Mouse (Mus musculus) forebrain, embryonic 11.5 days (tissue): ENCODE measurements around the gene Invs. TPM values are rescaled to one million over a fixed set of nuclear protein-coding genes. Genes with fewer than 3 reads are reported as not detected.

Experiments used
- ATAC-seq: fragments of 200-750 bp; cut with Nextera tagmentation; replicated peaks from 2 replicates; pipeline ENCODE4 v1.8.0; 2017; ENCODE audit warnings: moderate TSS enrichment; ENCODE audit not compliant: low FRiP score
- DNase-seq: peaks from one replicate; pipeline ENCODE4 v3.0.0-alpha.2; 2017; ENCODE audit warnings: low spot score
- H3K27ac ChIP-seq: fragments of 300-500 bp; sonication (generic); 2 replicates; pipeline ENCODE4 v1.5.1; 2014; ENCODE audit warnings: low read depth, low read length
- H3K27me3 ChIP-seq: fragments of 300-500 bp; sonication (generic); 2 replicates; pipeline ENCODE4 v1.6.1; 2014; ENCODE audit warnings: mild to moderate bottlenecking, low read length, mixed read lengths; ENCODE audit not compliant: control insufficient read depth, insufficient read depth
- H3K36me3 ChIP-seq: fragments of 300-500 bp; sonication (generic); 2 replicates; pipeline ENCODE4 v1.6.1; 2014; ENCODE audit warnings: mild to moderate bottlenecking, low read length, moderate library complexity, mixed read lengths; ENCODE audit not compliant: control insufficient read depth, insufficient read depth
- H3K4me1 ChIP-seq: fragments of 300-500 bp; sonication (generic); replicated peaks from 2 replicates; pipeline ENCODE4 v1.6.1; 2014; ENCODE audit warnings: low read length, mixed read lengths; ENCODE audit not compliant: control insufficient read depth, insufficient read depth
- H3K4me2 ChIP-seq: fragments of 300-500 bp; sonication (generic); 2 replicates; pipeline ENCODE4 v1.6.1; 2014; ENCODE audit warnings: low read depth, mild to moderate bottlenecking, low read length, moderate library complexity, mixed read lengths; ENCODE audit not compliant: severe bottlenecking
- H3K4me3 ChIP-seq: fragments of 300-500 bp; sonication (generic); 2 replicates; pipeline ENCODE4 v1.5.1; 2014; ENCODE audit warnings: low read depth, low read length
- H3K9ac ChIP-seq: fragments of 300-500 bp; sonication (generic); 2 replicates; pipeline ENCODE4 v1.6.1; 2014; ENCODE audit warnings: low read length
- H3K9me3 ChIP-seq: fragments of 300-500 bp; sonication (generic); 2 replicates; pipeline ENCODE4 v1.6.1; 2016; ENCODE audit warnings: low read length, mixed read lengths; ENCODE audit not compliant: control insufficient read depth
- WGBS: fragments of 180-500 bp; shearing (Covaris S2); extraction: QIAGEN DNeasy Blood & Tissue Kit; methylation state at CpG from one replicate; pipeline ENCODE4 v1.1.7; 2014; 5-methylcytosine and 5-hydroxymethylcytosine counted together
- polyA plus RNA-seq: library from polyadenylated mRNA; unstranded; fragments of >200 nt; fragmentation: Nextera tagmentation; extraction: Ambion mirVana; gene quantifications from 2 replicates; pipeline ENCODE4 v1.2.1, GENCODE M21; 2014

Invs gene
- polyA plus RNA-seq, 1 experiment from 2014 or later: 9.8 TPM

DNA sequence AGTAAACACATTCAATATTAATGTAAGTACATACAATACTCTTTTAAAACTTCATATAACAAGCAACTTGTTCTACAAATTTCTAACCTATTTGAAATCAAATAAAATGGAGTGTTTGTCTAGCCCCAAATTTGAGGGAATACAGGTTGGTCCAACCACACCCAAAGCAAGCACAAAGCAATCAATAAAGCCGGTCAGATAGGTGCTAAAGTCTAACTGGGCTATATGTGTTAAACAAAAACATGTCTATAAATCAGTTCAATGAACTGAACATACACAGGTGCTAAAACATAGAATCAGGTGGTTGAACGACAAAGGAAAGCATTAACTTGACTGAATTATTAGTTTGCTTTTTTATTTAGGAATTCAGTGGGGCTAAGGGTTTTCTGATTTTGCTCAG, 148.5 kb downstream of the Invs start:
- no peak overlapping the region for H3K9ac ChIP-seq
- H3K36me3 ChIP-seq: peaks cover 9% of the 10 kb centered on the region
- H3K4me1 ChIP-seq: no peaks in the 10 kb centered on the region
- no peak overlapping the region for H3K27ac ChIP-seq
- no peak for ATAC-seq
- WGBS: 92% methylated on average over 2 of the region's 2 CpGs
- no peak overlapping the region for H3K4me2 ChIP-seq
- DNase-seq: no peak
- no peaks in the 10 kb centered on the region for H3K27me3 ChIP-seq
- no peak overlapping the region for H3K4me3 ChIP-seq
- no peaks in the 10 kb centered on the region for H3K9me3 ChIP-seq

DNA sequence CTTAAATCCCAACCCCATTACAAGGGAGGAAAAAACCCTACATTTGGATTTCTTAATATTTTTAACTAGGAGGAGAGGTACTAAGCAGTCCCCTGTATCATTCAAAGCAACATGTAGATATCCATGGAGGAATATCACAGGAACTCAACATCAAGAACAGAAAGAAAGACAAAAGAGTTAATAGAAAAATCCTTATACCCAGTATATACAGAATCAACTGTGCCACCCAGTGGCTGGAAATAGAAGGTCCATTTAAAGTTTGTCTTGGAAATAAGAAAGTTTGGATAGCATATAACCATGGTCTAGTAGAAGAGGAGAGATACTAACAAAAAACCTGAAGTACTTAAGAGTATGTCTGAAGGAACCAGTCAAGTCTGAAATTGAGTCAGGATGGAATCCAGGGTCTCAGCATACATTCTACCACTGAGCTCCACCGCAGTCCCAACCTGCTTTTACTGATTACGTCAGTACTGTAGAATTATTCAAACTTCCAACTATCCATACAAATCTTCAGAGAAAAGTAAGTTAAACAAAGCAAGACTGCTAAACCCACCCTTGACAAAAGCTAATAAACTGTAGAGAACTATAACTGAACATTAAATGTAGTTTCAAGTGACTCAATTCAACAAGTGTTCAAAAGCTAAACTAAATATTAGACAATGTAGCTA, 174.7 kb downstream of the Invs start:
- DNase-seq: no peak
- peaks cover 12% of the 10 kb centered on the region for H3K36me3 ChIP-seq
- H3K4me2 ChIP-seq: no peak overlapping the region
- ATAC-seq: no peak
- no peaks in the 10 kb centered on the region for H3K9me3 ChIP-seq
- H3K9ac ChIP-seq: no peak overlapping the region
- no peaks in the 10 kb centered on the region for H3K4me1 ChIP-seq
- WGBS: 99% methylated on average over 2 of the region's 2 CpGs
- H3K27me3 ChIP-seq: no peaks in the 10 kb centered on the region
- no peak overlapping the region for H3K4me3 ChIP-seq
- no peak overlapping the region for H3K27ac ChIP-seq

DNA sequence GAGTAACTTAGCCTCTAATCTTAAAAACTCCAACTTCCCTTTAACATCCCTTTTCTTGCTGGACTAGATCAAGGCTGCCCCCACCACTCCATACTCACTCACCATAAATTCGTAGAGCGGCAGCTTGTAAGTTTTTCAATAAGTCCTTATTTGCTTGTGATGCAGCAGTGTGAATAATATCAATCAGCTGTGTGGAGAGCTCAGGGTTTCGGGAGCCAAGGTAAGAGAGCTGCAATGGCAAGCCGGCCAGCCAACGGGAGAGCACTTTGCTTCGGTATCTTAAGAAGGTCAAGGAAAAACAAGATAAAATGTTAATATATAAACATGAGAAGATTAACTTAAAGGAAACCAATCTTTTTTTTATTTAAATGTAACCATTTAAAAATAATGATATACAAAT, 178.9 kb downstream of the Invs start:
- H3K36me3 ChIP-seq: peaks cover 6% of the 10 kb centered on the region; the same call in 1 of the 2 replicates
- no peak for ATAC-seq

DNA sequence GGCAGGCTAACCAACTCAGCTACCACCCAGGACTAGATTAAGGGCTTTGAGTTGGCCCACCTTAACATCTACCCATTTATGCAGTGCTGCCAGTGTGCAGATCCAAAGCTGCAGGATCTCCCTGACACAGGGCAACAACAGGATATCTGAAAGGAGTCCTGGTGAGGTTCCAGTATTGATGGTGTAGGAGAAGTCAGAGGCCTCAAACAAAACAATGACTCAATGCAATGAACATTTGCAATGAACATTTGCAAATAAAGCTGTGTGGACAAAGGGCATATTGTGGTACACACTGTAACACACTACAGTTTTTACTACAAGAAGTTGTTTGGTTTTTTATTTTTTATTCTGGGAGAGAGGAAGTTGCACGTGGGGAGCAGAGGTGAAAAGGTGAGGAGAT, 181.5 kb downstream of the Invs start:
- no peak overlapping the region for H3K4me2 ChIP-seq
- no peaks in the 10 kb centered on the region for H3K27me3 ChIP-seq
- no peak overlapping the region for H3K4me3 ChIP-seq
- no peak overlapping the region for H3K9ac ChIP-seq
- no peaks in the 10 kb centered on the region for H3K9me3 ChIP-seq
- no peak overlapping the region for H3K27ac ChIP-seq
- ATAC-seq (no peak), DNase-seq (no peak)
- no peaks in the 10 kb centered on the region; the same call in 1 of the 2 replicates for H3K36me3 ChIP-seq
- no peaks in the 10 kb centered on the region for H3K4me1 ChIP-seq
- 90% methylated on average over 1 of the region's 1 CpGs for WGBS

More for the DNA sequence above, 178.9 kb downstream of the Invs start:
- H3K4me3 ChIP-seq: no peak overlapping the region
- no peaks in the 10 kb centered on the region for H3K27me3 ChIP-seq
- H3K4me1 ChIP-seq: no peaks in the 10 kb centered on the region
- 94% methylated on average over 6 of the region's 6 CpGs for WGBS
- H3K9me3 ChIP-seq: no peaks in the 10 kb centered on the region
- H3K4me2 ChIP-seq: no peak overlapping the region
- no peak overlapping the region for H3K9ac ChIP-seq
- H3K27ac ChIP-seq: no peak overlapping the region
- no peak for DNase-seq

DNA sequence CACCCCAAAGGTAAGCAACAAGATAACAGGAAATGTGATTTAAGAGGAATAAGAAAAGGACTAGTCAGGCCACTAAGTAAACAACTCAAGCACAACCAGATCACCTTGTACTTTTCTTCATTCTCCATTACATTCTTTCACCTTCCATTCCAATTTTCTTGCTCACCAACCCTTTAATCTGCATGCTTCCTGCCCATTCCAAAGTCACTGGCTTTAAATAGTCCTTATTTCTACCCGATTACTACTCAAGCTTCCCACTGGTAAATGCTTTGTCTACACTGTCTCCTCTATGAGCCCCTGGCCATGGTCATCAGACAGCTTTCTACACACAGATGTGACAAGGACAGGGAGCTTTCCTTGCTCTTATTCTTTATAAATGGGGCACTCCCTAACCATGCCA, 191.4 kb downstream of the Invs start:
- Histone ChIP-seq H3K27me3 (no peaks in the 10 kb centered on the region), H3K4me1 (peaks cover 3% of the 10 kb centered on the region; the same call in 1 of the 2 replicates), H3K4me2 (peak overlapping the region; percentile 76; the same call in 1 of the 2 replicates), H3K27ac (no peak overlapping the region), H3K9me3 (no peaks in the 10 kb centered on the region), H3K36me3 (no peaks in the 10 kb centered on the region; the same call in 1 of the 2 replicates), H3K4me3 (no peak overlapping the region), H3K9ac (no peak overlapping the region)
- DNase-seq (no peak), ATAC-seq (no peak)
- WGBS: 53% methylated on average over 1 of the region's 1 CpGs

DNA sequence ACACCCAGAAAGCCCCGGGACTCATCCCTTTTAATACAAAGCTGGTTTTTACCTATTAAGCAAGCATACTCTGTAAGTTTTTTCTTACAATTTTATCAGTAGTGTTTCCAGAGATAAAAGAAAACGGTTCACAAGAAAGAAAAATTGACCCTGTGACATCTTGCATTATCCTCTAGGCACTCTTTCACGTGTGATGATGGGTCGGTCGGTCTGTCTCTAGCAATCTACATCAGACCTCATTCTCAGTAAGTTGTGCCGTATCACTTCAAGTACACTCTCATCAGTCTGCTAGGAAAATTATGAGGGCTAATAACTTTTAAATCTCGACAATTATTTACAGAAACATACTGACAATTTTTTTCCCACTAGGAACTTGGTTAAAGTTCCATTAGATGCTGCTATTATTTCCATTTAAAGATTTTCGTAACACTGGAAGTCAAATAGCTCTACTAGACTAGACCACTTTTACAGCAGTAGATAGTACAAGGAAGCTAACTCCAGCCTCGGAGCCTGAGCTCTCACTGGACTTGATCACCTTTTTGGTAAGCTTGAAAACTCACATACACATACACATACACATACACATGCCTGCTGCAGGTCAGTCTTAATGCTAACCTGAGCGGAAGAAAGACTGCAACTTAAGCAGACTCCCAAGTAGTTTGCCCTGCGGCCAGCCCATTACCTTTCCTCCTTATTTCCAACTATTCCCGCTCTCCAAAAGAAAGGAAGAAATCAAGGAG, 192.7 kb downstream of the Invs start:
- Histone ChIP-seq H3K9ac (peak overlapping the region; percentile 90), H3K27me3 (no peaks in the 10 kb centered on the region), H3K9me3 (no peaks in the 10 kb centered on the region), H3K27ac (no peak overlapping the region), H3K4me2 (peak overlapping the region; percentile 76), H3K36me3 (no peaks in the 10 kb centered on the region; the same call in 1 of the 2 replicates), H3K4me3 (peak overlapping the region; percentile 89), H3K4me1 (peaks cover 3% of the 10 kb centered on the region; the same call in 1 of the 2 replicates)
- ATAC-seq (0 out of 2 replicates have a peak, but pooled peaks have one; percentile 15), DNase-seq (no peak)
- WGBS: 24% methylated on average over 12 of the region's 12 CpGs

DNA sequence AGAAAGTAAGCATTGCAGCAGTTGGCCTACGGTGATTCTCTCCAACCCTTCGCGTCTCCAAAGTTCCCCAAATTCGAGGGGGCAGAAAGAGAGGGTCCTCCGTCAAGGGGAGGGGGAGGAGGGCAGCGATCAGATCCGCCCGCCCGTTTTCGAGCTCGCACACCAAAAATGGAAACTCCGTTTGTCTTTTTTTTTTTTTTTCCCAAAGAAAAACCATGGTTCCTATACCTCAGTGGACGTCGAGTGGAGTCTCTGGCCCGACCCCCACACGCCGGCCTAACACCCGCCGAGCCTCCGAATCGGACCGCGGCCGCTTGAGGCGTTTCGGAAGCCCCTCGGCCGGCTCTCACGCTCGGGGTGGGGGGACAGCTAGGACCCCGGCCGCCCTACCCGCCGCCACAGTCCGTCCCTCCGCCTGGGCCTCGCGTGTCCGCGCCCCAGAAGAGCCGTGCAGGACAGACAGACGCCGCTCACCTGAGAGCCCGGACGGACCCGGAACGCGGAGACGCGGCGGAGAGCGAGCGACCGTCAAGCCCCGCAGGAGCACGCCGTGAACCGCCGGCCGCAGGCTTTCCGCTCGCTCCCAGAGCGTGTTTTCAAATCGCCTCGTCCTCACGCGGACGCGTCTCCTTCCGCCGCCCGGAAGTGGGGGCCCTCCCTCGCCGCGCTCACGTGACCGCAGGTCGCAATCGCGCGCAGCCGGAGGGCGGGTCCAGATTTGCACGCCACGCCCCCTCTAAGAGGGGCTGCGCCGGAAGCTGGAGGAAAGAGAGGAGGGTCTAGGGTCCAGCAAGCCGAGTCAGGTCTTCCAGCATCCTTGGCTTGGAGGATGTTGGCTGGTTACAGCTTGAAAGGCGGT, 193.5 kb downstream of the Invs start, which contains the start of gene Tex10:
Gene Tex10 (minus strand): TSS at position 668 of the 859 bp plus-strand sequence.
- Histone ChIP-seq H3K4me1 (peaks cover 3% of the 10 kb centered on the region; the same call in 1 of the 2 replicates), H3K4me2 (peak within 1 kb of the TSS; percentile 76), H3K9me3 (no peaks in the 10 kb centered on the region), H3K27ac (peak within 1 kb of the TSS; percentile 64; the same call in 1 of the 2 replicates), H3K36me3 (no peaks in the 10 kb centered on the region), H3K27me3 (no peaks in the 10 kb centered on the region), H3K9ac (peak within 1 kb of the TSS; percentile 90), H3K4me3 (peak within 1 kb of the TSS; percentile 89)
- ATAC-seq: peak; percentile 96
- peak; percentile 96 for DNase-seq
- under 1% methylated on average over 87 of the region's 89 CpGs for whole genome bisulfite sequencing

DNA sequence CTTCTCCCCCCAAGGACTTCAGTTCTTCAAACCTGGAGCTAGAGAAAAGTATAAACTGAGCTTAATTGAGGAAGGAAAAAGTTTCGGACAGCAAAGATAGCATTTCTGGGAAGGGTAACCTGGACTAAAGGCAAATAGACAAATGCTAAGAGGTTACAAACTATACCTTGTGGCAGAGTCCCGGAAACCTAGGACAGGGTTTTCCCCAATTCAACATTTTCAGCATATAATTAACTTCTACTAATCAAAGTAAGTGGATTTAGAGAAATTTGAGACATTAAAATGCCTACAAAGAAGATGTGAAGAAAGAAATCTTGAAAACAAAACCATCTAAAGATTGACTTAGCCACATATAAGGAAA, 194.1 kb downstream of the Invs start:
- 76% methylated on average over 2 of the region's 2 CpGs for WGBS
- peak overlapping the region; percentile 89 for H3K4me3 ChIP-seq
- H3K4me2 ChIP-seq: peak overlapping the region; percentile 76; the same call in 1 of the 2 replicates
- peaks cover 3% of the 10 kb centered on the region; the same call in 1 of the 2 replicates for H3K4me1 ChIP-seq
- H3K27me3 ChIP-seq: no peaks in the 10 kb centered on the region
- H3K27ac ChIP-seq: no peak overlapping the region
- no peak for DNase-seq
- peaks cover 1% of the 10 kb centered on the region; the same call in 1 of the 2 replicates for H3K9me3 ChIP-seq
- H3K36me3 ChIP-seq: no peaks in the 10 kb centered on the region
- peak; percentile 42; the same call in 1 of the 2 replicates for ATAC-seq
- peak overlapping the region; percentile 90 for H3K9ac ChIP-seq
